Mouse (Mus musculus): ENCODE results near the gene Atrnl1.

- TF ChIP-seq CTCF (IDR thresholded peaks at IDR 0.05; ENCODE audit: low read depth) (no peak), EP300 (optimal IDR thresholded peaks at IDR 0.05) (no peak)
Observed at GRCm38 (mm10) chr19:57803483-57803820, 192.6 kb downstream of the Atrnl1 start.

All from stomach, postnatal 0 days (tissue).